Mouse (Mus musculus): Measurements from ENCODE around the gene Atp13a1. TPM values are rescaled to one million over a fixed set of nuclear protein-coding genes. Genes with fewer than 3 reads are reported as not detected.

Atp13a1 gene
- 10 to 100 TPM; 22.3 to 22.5 TPM for total RNA-seq (2021)

DNA sequence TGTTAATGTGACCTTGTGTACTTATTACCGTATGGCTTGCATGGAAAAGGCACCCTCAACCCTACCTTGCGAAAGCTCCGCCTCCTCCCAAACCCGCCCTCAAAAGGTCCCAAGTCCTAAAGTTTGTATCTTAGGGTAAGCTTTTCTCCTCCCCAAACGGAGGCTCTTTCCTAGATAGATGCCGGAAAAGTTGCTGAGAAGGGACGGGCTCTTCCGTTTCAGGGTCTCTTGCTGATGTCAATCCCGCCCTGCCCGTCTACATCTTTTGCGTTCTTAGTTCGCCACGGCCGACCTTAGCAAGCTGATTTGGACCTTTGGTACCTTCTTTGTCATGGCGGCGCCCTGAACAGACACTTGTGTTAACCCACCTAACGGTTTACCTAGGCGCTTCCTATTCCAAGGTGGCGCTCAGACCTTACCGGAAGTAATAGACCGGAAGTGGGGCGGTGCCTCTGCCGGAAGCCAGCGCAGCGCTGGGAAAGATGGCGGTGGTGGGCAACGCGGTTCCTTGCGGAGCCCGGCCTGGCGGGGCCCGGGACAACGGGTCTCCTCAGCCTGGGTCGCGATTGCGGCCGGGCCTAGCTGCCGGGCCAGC is at the start of gene Atp13a1, which contains the start of gene Zfp866:
Gene Atp13a1 (plus strand): TSS at position 391 of the 595 bp plus-strand sequence.
Gene Zfp866 (minus strand): TSS at position 406 of the 595 bp plus-strand sequence.
- peak; percentile 91 for DNase-seq

- DNase-seq: no peak
Measured at GRCm38 (mm10) chr8:69741231-69741630, 49.7 kb upstream of the Atp13a1 start.

DNA sequence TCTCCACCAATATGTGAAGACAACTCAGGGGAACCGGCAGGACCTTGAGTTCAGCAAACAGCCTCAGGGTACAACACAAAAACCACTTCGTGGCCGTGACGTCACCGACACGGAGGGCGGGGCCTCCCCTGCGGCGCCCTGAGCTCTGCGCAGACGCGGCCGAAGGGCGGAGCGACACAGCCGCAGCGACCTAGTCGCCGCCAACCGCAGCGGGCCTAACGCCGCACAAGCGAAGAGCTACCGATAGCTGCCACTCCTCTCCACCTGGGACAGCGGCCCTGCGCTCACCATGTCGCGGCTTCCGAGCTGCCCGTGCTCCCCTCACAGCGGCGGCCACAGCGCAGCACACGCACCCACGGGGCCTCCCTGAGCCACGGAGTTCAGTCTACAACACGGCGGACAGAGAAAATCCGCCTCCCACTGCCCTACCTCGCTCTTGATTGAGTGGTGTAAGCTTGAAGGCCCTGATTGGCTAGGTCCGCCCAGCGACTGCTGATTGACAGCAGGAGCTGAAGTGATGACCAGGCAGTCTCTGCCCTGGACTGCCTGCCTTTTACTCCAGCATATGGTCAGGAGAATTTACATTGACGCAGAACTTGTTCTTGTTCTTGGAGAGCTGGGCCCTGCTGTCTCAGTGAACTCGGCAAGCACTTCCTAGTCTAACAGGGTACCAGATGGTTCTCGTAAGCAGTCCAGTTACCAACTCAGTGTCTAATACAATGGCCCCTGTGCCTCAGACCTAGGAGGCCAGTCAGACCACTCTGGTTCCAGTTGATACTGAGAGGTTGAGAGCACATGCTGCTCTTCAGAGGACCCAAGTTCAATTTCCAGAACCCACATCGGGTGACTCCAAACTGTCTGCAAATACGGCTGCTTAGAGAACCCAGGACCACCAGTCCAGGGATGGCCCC is 41.2 kb upstream of the Atp13a1 start, which contains the start of gene Zfp963:
Gene Zfp963 (minus strand): TSS at position 427 of the 911 bp plus-strand sequence.
- DNase-seq: peak; percentile 97

- no peak for DNase-seq
Measured at GRCm38 (mm10) chr8:69752437-69752836, 38.5 kb upstream of the Atp13a1 start.

GRCm38 (mm10) chr8:69758316-69758715 is 32.6 kb upstream of the Atp13a1 start:
- no peak for DNase-seq

DNA sequence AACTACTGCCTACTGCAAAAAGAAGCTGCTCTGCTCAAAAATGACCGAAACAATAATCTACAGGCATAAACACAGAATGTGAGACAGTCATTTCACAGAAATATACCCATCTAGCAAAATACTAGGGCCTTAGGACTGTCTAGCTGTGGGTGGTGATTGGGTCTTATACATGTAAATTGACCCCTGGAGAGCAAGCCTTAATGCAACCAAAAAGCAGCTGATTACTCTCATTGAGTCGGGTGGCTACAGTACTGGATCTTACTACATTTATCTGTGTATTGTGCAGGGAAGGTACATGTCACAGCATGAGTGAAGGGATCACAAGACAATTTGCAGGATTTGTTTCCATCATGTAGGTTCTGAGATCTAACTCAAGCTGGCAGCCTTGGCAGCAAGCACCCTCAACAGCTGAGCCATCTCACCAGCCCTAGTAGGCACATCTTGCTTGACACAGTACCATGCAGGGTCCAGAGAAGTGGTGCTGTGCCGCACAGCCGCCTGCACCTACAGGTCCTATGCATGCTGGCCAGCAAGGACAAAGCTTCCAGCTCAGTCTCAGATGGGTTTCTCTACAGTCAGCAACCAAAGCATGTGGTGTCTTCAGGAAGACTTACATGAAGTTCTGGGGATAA is 29.0 kb upstream of the Atp13a1 start:
- DNase-seq: no peak

DNA sequence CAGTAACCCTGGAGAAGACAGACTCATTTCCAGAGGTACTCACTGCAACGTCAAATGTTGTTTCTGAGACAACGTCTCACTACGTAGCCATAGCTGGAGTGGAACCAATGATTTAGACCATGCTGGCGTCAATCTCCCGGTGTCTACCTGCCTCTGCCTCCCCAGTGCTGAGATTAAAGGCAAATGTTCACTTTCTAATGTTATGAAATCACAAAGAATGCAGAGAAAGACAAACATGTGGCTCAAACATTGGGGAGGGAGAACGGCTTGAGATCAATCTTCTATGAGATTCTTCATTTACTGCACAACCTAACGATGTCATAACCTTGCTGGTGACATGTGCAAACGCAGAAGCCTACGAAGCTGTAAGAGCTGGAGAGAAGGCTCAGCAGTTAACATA is 19.7 kb upstream of the Atp13a1 start:
- no peak for DNase-seq

DNA sequence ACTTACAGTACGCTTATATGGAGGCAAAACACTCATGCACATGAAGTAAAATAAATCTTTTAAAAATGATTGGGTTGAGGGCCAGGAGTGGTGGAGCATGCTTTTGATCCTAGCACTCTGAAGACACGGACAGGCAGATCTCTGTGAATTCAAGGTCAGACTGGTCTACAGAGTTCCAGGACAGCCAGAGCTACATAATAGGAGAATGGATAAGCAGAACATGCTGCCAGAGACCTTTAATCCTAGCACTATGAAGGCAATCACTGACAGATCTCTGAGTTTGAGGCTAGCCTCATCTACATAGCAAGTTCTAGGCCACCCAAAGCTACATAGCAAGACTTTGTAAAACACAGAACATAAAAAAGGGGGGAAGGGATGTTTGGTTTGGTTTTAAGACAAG is 18.9 kb upstream of the Atp13a1 start:
- no peak for DNase-seq

DNA sequence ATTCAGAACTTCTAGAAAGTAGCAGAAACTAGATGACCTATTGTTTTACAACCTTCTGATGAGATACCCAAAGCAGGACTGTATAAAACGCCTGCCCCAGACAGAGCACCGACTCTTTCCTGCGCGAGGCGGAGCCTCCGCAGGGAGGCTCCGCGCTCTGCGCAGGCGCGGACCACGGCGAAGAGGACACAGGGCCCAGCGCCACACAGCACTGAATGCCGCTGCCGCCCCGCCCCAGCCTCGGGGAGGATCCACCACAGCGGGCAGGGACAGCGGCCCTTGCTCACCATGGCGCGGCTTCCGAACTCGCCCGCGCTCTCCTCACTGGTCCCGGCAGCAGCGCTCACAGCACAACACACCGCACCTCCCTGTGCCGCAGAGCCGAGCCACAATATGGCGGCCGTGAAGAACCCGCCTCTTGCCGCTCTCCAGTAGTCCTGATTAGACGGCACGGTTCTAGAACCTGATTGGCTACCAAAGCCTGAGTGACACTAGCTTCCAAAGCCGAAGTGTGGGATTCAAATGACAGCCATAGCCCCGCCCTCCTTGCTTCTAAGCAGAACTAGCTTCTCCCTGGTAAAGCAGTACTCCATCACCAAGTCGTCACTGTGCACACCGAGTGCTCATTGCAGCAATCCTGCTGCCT is 16.3 kb upstream of the Atp13a1 start, which contains the start of gene Gm20422:
Gene Gm20422 (minus strand): TSS at position 384 of the 646 bp plus-strand sequence.
- DNase-seq: peak; percentile 87

GRCm38 (mm10) chr8:69775149-69775534 is 15.8 kb upstream of the Atp13a1 start:
- DNase-seq: no peak

DNA sequence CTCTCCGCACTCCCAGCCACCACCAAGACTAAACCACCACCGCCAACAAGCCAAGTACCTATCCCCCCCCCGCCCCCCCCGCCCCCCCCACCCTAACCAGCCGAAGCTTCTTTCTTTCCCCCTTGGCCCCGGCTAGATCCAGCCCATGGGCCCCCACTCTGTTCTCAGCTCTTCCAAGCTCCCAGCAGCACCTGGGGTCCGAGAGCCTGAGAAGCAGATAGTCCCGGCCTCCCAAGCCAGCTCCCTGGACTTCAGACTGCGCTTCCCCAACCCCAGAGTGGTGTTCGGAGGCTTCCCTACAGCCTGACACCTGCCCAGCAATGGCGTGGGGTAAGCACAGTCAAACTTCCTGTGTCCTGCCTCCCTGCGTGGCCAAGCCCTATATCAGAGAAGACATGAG is 13.9 kb upstream of the Atp13a1 start:
- DNase-seq: no peak

DNA sequence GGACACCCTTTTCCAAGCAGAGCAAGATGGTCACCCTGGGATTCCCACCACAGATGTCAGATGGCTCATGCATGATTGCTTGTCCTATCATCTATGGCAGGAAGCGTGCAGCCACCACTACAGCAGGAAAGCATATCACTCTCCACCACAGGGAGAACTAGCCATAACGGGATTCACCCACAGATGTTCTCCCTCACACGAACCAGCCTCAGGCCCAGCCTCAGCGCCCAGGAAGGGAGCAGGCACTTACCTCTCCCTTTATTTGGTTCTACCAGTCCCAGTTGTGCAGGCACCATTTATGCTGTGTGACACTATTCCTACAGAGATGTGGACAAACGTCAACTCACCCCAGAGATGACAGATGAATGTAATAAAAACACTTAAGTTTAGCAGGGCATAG is 1.9 kb upstream of the Atp13a1 start:
- DNase-seq: no peak

- DNase-seq: no peak
Measured at GRCm38 (mm10) chr8:69789731-69790130, 1.2 kb upstream of the Atp13a1 start.

- DNase-seq: no peak
Measured at GRCm38 (mm10) chr8:69790364-69790763, 599 bp upstream of the Atp13a1 start.

DNA sequence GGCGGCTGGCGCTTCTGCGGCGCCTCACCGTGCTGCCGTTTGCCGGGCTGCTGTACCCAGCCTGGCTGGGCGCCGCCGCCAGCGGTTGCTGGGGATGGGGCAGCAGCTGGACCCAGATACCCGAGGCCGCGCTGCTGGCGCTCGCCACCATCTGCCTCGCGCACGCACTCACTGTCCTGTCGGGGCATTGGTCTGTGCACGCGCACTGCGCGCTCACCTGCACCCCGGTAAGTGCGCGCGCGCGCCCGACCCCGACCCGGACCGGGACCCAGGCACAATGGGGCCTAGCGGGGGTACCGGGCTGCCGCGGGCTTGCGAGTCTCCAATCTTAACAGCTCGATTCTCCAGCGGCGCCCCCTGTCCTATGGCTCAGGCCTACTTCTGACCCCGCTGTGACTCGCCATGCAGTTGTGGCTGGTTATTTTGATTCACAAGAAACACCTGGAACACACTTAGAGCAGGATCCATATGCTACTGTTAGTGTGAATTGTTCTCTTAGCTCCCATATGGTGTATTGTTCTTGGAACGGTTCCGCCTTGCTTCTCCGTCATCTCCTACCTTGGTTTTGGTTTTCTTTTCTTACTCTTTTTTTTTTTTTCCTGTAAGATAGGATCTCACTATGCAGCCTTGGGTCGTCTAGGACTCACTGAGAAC is 579 bp downstream of the Atp13a1 start:
- peak; percentile 45 for DNase-seq

DNA sequence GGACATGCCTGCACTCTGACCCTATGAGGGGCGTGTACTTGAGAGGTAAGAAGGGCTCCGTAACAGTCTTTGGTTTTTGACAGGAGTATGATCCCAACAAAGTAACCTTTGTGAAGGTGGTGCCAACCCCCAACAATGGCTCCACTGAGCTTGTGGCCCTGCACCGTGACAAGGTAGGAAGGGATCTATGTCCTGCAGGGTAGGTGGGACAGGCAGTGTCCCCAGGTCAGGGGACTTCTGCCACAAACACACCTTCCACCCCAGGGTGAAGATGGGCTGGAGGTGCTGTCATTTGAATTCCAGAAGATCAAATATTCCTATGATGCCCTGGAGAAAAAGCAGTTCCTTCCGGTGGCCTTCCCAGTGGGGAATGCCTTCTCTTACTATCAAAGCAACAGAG is 2.7 kb downstream of the Atp13a1 start:
- DNase-seq: no peak

DNA sequence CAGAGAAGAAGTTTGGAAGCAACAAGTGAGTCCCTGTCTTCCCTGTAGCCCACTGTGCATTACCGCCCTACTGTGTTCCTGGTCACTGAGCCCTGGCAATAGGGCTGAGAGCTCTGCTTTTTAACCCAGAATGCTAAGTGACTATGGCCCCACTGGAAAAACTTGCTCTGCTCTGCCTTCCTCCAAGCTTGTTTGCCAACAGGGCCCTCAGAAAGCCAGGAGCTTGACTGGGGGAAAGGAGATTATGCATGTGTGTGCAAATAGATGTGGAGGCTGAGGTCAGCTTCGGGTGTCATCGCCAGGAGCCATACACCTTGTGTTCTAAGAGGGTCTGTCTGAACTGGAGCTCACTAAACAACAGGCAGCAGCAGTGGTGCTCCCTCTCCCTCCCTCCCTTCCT is 3.1 kb downstream of the Atp13a1 start:
- DNase-seq: no peak

DNA sequence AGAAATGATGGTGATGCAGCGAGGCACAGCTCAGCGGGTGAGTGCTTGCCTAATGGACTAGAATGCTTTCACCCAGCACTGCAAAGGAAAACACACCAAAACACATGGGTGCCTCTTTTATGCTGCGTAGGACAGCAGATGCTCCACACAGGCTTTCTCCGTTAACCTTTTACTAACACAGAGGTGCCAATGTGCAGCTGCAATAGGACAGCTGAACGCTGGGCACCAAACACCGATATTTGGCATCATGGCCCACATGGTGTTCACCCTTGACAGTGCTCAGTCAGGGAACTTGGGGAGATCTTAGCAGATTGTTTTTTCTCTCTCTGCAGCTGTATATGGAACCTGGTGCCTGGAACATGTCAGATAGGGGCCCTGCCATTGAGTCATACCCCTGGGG is 3.9 kb downstream of the Atp13a1 start:
- DNase-seq: no peak

DNA sequence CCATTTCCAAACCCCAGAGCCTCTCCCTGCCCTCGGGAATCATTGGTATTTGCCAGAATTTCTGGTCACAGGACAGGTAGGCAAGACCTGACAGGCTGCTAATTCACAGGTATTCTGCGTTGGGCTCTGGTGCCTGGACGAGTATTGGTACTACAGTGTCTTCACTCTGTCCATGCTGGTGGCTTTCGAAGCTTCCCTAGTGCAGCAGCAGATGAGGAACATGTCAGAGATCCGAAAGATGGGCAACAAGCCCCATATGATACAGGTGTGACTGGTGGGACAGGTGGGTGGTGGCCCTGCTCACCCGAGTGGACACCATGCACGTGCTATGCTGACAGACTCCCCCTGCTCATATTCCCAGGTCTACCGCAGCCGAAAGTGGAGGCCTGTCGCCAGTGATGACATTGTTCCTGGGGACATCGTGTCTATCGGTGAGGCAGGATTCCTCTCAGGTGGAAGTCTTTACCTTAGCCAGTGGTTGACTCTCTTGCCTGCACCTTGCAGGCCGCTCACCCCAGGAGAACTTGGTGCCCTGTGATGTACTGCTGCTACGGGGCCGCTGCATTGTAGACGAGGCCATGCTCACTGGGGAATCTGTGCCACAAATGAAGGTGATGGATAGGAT is 5.9 kb downstream of the Atp13a1 start:
- DNase-seq: no peak

GRCm38 (mm10) chr8:69797661-69798060 is 6.7 kb downstream of the Atp13a1 start:
- DNase-seq: peak; percentile 2

DNA sequence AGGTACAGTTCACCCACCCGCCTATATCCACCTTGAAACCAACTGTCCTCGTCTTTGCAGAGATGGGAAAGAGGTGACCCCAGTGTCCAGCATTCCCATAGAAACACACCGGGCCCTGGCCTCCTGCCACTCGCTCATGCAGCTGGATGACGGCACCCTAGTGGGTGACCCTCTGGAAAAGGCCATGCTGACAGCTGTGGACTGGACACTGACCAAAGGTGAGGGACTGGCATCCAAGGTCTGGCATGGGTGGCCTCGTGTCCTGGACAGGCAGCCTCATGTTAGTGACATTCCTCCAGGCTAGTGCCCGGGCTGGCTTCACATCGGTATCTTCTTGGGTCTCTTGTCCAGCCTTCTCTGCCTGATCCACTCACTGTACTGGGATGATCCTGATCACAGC is 8.3 kb downstream of the Atp13a1 start:
- peak; percentile 4 for DNase-seq

DNA sequence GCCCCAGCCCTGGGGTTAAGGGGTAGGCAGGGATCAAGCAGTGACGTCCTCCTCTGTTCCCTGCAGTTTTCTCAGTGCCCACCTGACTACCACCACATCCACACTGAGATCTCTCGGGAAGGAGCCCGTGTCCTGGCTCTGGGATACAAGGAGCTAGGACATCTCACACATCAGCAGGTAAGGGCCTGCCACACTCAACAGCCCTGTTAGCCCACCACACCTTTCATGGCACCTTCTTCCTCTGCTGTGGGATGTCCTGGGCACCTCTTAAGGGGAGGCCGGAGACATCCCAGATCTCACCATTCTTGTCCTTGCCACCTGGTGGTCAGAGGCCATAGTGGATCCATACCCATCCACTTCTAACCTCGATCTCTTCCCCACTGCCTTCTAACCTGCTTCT is 9.0 kb downstream of the Atp13a1 start:
- DNase-seq: peak; percentile 3
